Mouse (Mus musculus): ENCODE data around the gene Lrrc3c. TPM values are rescaled to one million over a fixed set of nuclear protein-coding genes. Genes with fewer than 3 reads are reported as not detected.
"Not testable (repeated sequence)": the region's sequence is repeated elsewhere in the genome, so short reads cannot be mapped to it uniquely, and the experiment has no call there.

Lrrc3c gene
- total and polyA plus RNA-seq, 3 experiments, result not detected

DNA sequence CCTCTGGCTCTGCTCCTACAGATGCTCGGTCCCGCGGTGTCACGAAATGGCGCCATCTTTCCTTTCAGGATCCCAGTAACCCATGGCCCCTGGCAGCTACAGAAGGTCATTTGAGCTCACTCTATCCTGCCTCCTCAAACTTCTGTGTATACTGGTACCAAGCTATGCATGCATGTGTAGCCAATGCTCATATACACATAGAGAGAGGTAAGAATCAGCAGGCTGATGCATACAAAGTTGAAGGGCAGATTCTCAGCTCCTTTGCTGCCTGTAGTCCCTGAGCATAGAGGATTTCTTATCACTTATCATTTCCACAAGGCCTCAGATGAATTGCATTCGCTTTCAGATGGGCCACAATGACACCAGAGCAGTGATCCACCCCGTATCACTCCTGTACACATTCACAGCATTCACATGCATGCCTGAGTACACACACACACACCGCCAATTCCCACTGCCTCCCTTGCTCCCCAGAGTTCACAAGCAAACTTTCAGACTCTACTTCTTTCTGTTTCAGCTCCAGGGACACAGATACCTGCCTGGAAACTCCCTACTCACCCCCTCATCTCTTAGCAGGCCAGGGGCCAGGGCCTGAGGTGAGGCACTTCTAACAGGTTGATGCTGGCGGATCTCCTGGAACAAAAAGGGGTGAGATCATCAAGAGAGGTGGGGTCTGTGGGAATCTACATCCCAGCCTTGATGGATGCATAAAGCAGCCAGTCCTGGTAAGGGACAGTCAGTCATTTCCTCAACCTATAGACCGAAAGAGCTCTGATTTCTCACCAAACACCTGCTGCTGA lies 27.7 kb downstream of the Lrrc3c start, which contains the start of the genes Gm12355 and Gsdma3:
TSS of gene Gm12355 (minus strand) at position 51 of the 800 bp plus-strand sequence.
TSS of gene Gsdma3 (plus strand) at position 750 of the 800 bp plus-strand sequence.
- Histone ChIP-seq H3K27ac (no peak within 1 kb of the TSS), H3K4me1 (ENCODE audit: control insufficient read depth, insufficient read depth, low read length) (no peaks in the 10 kb centered on the region), H3K27me3 (ENCODE audit: control insufficient read depth, insufficient read depth, low read length) (no peaks in the 10 kb centered on the region), H3K4me3 (no peak within 1 kb of the TSS), H3K9ac (ENCODE audit: low read depth, low read length) (no peak within 1 kb of the TSS), H3K36me3 (ENCODE audit: control insufficient read depth, insufficient read depth, low read length) (no peaks in the 10 kb centered on the region), H3K79me2 (replicated peaks; ENCODE audit: control insufficient read depth, insufficient read depth, low read length) (no peaks in the 10 kb centered on the region)
- DNase-seq, result no peak
- TF ChIP-seq CTCF (IDR thresholded peaks at IDR 0.05) (no peak), EP300 (IDR thresholded peaks at IDR 0.05; ENCODE audit: insufficient read depth, low read depth, low read length) (no peak), POLR2A (IDR thresholded peaks at IDR 0.05; ENCODE audit: insufficient read depth, low read depth, low read length) (no peak)
- intact Hi-C loops (cut with DNase I), result no loop called here
- 89% methylated on average over 10 of the region's 10 CpGs for WGBS

DNA sequence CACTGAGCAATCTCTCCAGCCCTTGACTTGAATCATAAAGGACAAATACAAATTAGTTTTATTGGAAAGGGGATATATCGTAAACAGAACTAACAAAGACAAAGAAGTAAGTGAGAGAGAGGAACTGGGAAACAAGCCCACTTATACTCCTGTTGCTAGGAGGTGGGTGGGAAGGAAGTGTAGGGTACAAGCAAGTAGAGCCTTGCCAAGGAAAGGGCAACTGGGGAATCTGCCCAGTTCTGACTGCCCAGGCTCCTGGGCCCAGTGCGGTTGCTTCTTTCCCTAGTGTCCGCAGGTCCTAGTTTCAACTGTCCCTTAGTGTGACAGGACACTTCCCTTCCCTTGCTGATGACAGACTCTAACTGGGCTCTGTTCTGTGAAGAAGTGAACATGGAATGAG lies 30.6 kb downstream of the Lrrc3c start:
- Histone ChIP-seq H3K4me1 (ENCODE audit: control insufficient read depth, insufficient read depth, low read length) (no peaks in the 10 kb centered on the region), H3K27ac (no peak overlapping the region), H3K4me3 (no peak overlapping the region), H3K36me3 (ENCODE audit: control insufficient read depth, insufficient read depth, low read length) (no peaks in the 10 kb centered on the region), H3K79me2 (replicated peaks; ENCODE audit: control insufficient read depth, insufficient read depth, low read length) (no peaks in the 10 kb centered on the region), H3K27me3 (ENCODE audit: control insufficient read depth, insufficient read depth, low read length) (no peaks in the 10 kb centered on the region), H3K9ac (ENCODE audit: low read depth, low read length) (no peak overlapping the region)
- TF ChIP-seq POLR2A (IDR thresholded peaks at IDR 0.05; ENCODE audit: insufficient read depth, low read depth, low read length) (no peak), EP300 (IDR thresholded peaks at IDR 0.05; ENCODE audit: insufficient read depth, low read depth, low read length) (no peak), CTCF (IDR thresholded peaks at IDR 0.05) (no peak)
- intact Hi-C loops (cut with DNase I), result no loop called here
- WGBS, result 85% methylated on average over 3 of the region's 3 CpGs
- no peak for DNase-seq

DNA sequence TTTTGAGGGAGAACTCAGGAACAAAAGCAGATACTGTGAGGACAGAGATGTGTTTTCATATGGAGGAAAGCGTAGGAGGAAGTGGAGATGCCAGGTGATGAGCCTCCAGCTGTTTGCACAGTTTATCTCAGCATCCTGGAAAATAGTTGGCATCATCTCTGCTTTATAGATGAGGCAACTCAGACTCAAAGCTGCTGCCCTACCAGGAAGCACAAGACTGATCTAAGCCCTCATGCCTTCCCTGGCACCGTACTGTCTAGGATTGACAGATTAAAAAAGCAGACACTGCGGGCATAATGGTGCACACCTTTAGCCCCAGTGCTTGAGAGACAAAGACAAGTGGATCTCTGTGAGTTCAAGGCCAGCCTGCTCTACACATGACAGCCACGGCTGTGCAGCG lies 32.6 kb downstream of the Lrrc3c start:
- intact Hi-C loops (cut with DNase I), result no loop called here
- no peaks in the 10 kb centered on the region for H3K4me1 ChIP-seq (ENCODE audit: control insufficient read depth, insufficient read depth, low read length)
- H3K9ac ChIP-seq (ENCODE audit: low read depth, low read length), result no peak overlapping the region
- 80% methylated on average over 5 of the region's 5 CpGs for WGBS
- no peak overlapping the region for H3K27ac ChIP-seq
- H3K27me3 ChIP-seq (ENCODE audit: control insufficient read depth, insufficient read depth, low read length), result no peaks in the 10 kb centered on the region
- no peak overlapping the region for H3K4me3 ChIP-seq
- H3K36me3 ChIP-seq (ENCODE audit: control insufficient read depth, insufficient read depth, low read length), result no peaks in the 10 kb centered on the region
- DNase-seq, result no peak
- H3K79me2 ChIP-seq (replicated peaks; ENCODE audit: control insufficient read depth, insufficient read depth, low read length), result no peaks in the 10 kb centered on the region
- TF ChIP-seq EP300 (IDR thresholded peaks at IDR 0.05; ENCODE audit: insufficient read depth, low read depth, low read length), result no peak
- TF ChIP-seq POLR2A (IDR thresholded peaks at IDR 0.05; ENCODE audit: insufficient read depth, low read depth, low read length), result no peak
- TF ChIP-seq CTCF (IDR thresholded peaks at IDR 0.05), result no peak

DNA sequence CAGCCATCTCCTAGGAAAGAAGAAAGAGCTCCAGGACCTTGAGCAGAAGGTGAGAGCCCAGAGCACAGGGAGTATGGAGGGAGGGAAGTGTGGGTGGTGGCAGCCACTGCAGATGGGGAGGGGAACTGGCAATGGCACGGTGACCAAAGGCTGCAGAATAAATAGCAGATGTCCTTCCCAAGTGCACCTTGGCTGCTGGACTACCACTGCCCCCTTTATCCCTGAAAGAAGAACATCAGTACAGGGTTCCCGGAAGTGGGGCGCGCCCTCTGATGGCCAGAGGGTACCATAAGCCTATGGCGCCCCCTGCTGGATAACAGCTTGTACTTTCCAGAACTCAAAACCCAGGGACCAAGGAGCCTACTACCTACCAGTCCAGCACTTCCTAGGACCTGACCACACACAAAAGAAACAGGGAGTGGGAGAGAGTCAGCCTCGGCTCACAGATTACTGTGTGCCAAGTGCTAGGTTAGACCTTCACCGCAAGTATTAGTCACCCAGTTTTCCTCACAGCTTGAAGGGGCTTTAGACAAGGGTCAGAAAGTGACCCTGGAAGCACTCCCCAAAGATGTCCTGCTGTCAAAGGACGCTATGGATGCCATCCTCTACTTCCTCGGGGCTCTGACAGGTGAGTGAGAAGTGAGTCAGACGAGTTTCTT lies 37.4 kb downstream of the Lrrc3c start:
- peak; percentile 44 for TF ChIP-seq CTCF (IDR thresholded peaks at IDR 0.05)
- DNase-seq; H3K27ac ChIP-seq; H3K36me3 ChIP-seq (ENCODE audit: control insufficient read depth, insufficient read depth, low read length); H3K27me3 ChIP-seq (ENCODE audit: control insufficient read depth, insufficient read depth, low read length); H3K79me2 ChIP-seq (replicated peaks; ENCODE audit: control insufficient read depth, insufficient read depth, low read length); H3K4me3 ChIP-seq; H3K4me1 ChIP-seq (ENCODE audit: control insufficient read depth, insufficient read depth, low read length); H3K9ac ChIP-seq (ENCODE audit: low read depth, low read length): not testable (repeated sequence)
- 28% methylated on average over 10 of the region's 10 CpGs for WGBS
- intact Hi-C loops (cut with DNase I), result loop anchor here (1.0 kb wide), 1 partner anchor 20 kb away; no protein-coding TSS in a partner anchor

DNA sequence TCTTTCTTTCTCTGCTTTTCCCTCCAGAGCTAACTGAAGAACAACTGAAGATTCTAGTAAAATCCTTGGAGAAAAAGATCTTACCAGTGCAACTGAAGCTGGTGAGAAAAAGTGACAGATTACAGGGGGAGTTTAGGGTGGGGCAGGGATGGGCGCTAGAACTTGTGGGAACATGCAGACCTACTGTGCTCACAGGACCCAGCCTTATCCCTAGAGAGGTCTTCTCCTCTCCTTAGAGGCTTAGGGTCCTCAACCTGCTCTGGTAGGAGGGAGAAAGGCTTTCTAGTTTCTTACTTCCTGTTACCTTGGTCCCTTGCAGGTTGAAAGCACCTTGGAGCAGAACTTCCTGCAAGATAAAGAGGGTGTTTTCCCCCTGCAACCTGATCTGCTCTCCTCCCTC lies 39.4 kb downstream of the Lrrc3c start:
- DNase-seq, result no peak
- intact Hi-C loops (cut with DNase I), result no loop called here
- Histone ChIP-seq H3K27ac (no peak overlapping the region), H3K79me2 (replicated peaks; ENCODE audit: control insufficient read depth, insufficient read depth, low read length) (no peaks in the 10 kb centered on the region), H3K36me3 (ENCODE audit: control insufficient read depth, insufficient read depth, low read length) (no peaks in the 10 kb centered on the region), H3K4me3 (no peak overlapping the region), H3K9ac (ENCODE audit: low read depth, low read length) (no peak overlapping the region), H3K27me3 (ENCODE audit: control insufficient read depth, insufficient read depth, low read length) (no peaks in the 10 kb centered on the region), H3K4me1 (ENCODE audit: control insufficient read depth, insufficient read depth, low read length) (no peaks in the 10 kb centered on the region)
- TF ChIP-seq CTCF (IDR thresholded peaks at IDR 0.05) (no peak), EP300 (IDR thresholded peaks at IDR 0.05; ENCODE audit: insufficient read depth, low read depth, low read length) (no peak), POLR2A (IDR thresholded peaks at IDR 0.05; ENCODE audit: insufficient read depth, low read depth, low read length) (no peak)
- WGBS, result 71% methylated on average over 1 of the region's 1 CpGs

DNA sequence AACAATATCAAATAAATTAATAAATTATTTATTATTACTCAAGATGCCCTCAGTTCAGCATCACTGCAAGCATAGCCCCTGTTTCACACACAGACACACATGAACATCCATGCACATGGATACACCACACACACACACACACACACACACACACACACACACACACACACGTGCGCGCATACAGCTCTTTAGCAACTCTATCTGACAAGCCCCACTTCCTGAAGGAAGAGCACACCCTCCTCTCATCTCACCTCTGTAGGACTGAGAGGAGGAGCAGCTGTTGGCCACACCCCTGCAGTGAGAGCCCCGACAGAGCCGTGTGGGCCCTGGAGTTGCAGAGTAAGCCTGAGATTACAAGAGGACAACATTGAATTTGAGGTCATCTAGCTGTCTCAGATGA lies 42.0 kb downstream of the Lrrc3c start:
- Histone ChIP-seq H3K36me3 (ENCODE audit: control insufficient read depth, insufficient read depth, low read length) (no peaks in the 10 kb centered on the region), H3K4me1 (ENCODE audit: control insufficient read depth, insufficient read depth, low read length) (no peaks in the 10 kb centered on the region), H3K9ac (ENCODE audit: low read depth, low read length) (no peak overlapping the region), H3K4me3 (no peak overlapping the region), H3K79me2 (replicated peaks; ENCODE audit: control insufficient read depth, insufficient read depth, low read length) (no peaks in the 10 kb centered on the region), H3K27me3 (ENCODE audit: control insufficient read depth, insufficient read depth, low read length) (no peaks in the 10 kb centered on the region), H3K27ac (no peak overlapping the region)
- WGBS, result 46% methylated on average over 5 of the region's 5 CpGs
- no peak for DNase-seq
- intact Hi-C loops (cut with DNase I), result no loop called here
- TF ChIP-seq POLR2A (IDR thresholded peaks at IDR 0.05; ENCODE audit: insufficient read depth, low read depth, low read length), result no peak
- no peak for TF ChIP-seq CTCF (IDR thresholded peaks at IDR 0.05)
- TF ChIP-seq EP300 (IDR thresholded peaks at IDR 0.05; ENCODE audit: insufficient read depth, low read depth, low read length), result no peak
